Mouse (Mus musculus) testis, adult 2 months (tissue): ENCODE results near the gene Fhit. TPM values are rescaled to one million over a fixed set of nuclear protein-coding genes. Genes with fewer than 3 reads are reported as not detected.
A peak's percentile ranks its signal among the peaks of the same experiment; 100 is the strongest.

Experiments used
- H3K27ac ChIP-seq: fragments of 200-500 bp; 2 replicates; pipeline ENCODE4 v1.5.1; 2012; ENCODE audit warnings: low read depth, low read length; ENCODE audit not compliant: control insufficient read depth, insufficient read depth
- H3K27me3 ChIP-seq: fragments of 200-500 bp; 2 replicates; pipeline ENCODE4 v1.6.1; 2012; ENCODE audit warnings: mild to moderate bottlenecking, low read length, moderate library complexity; ENCODE audit not compliant: control insufficient read depth, insufficient read depth
- H3K36me3 ChIP-seq: fragments of 200-500 bp; 2 replicates; pipeline ENCODE4 v1.6.1; 2012; ENCODE audit warnings: mild to moderate bottlenecking, low read length; ENCODE audit not compliant: control insufficient read depth, insufficient read depth
- H3K4me1 ChIP-seq: fragments of 200-500 bp; 2 replicates; pipeline ENCODE4 v1.6.1; 2012; ENCODE audit warnings: low read length; ENCODE audit not compliant: control insufficient read depth, insufficient read depth
- H3K4me3 ChIP-seq: fragments of 200-500 bp; 2 replicates; pipeline ENCODE4 v1.5.1; 2012; ENCODE audit warnings: low read depth, mild to moderate bottlenecking, low read length, moderate library complexity, mixed read lengths; ENCODE audit not compliant: control insufficient read depth
- CTCF ChIP-seq: fragments of 200-500 bp; IDR thresholded peaks from 2 replicates; pipeline ENCODE4 v1.5.1; 2012; ENCODE audit warnings: low read depth, mild to moderate bottlenecking, inconsistent platforms, low read length, moderate library complexity; ENCODE audit not compliant: control insufficient read depth, insufficient read depth, insufficient replicate concordance
- POLR2A ChIP-seq: fragments of 200-500 bp; IDR thresholded peaks from 2 replicates; pipeline ENCODE4 v1.6.1; 2012; ENCODE audit warnings: low read depth, mild to moderate bottlenecking, inconsistent platforms, low read length, moderate library complexity; ENCODE audit not compliant: control insufficient read depth
- polyA plus RNA-seq: library from polyadenylated mRNA; depleted of rRNA; stranded (reverse); fragments of >200 nt; gene quantifications from 2 replicates; pipeline ENCODE4 v1.2.3, GENCODE M21; 2012

Fhit gene
- polyA plus RNA-seq, 1 experiment, result 2.0 TPM

GRCm38 (mm10) chr14:10509252-10509651, 652.6 kb downstream of the Fhit start:
- no peaks in the 10 kb centered on the region for H3K4me1 ChIP-seq
- no peaks in the 10 kb centered on the region for H3K27me3 ChIP-seq
- H3K4me3 ChIP-seq, result no peak overlapping the region
- no peak for TF ChIP-seq CTCF
- TF ChIP-seq POLR2A, result no peak
- H3K36me3 ChIP-seq, result no peaks in the 10 kb centered on the region
- H3K27ac ChIP-seq, result no peak overlapping the region

GRCm38 (mm10) chr14:10507560-10507959, 654.3 kb downstream of the Fhit start:
- Histone ChIP-seq H3K4me1 (no peaks in the 10 kb centered on the region), H3K27me3 (no peaks in the 10 kb centered on the region), H3K27ac (no peak overlapping the region), H3K4me3 (no peak overlapping the region), H3K36me3 (no peaks in the 10 kb centered on the region)
- no peak for TF ChIP-seq CTCF
- no peak for TF ChIP-seq POLR2A

- H3K36me3 ChIP-seq, result no peaks in the 10 kb centered on the region
- no peak overlapping the region for H3K27ac ChIP-seq
- H3K4me1 ChIP-seq, result no peaks in the 10 kb centered on the region
- H3K27me3 ChIP-seq, result no peaks in the 10 kb centered on the region
- no peak overlapping the region for H3K4me3 ChIP-seq
- TF ChIP-seq POLR2A (no peak), CTCF (no peak)
Observed at GRCm38 (mm10) chr14:10485798-10486197, 676.0 kb downstream of the Fhit start.

GRCm38 (mm10) chr14:10482851-10483613, 678.8 kb downstream of the Fhit start:
- Histone ChIP-seq H3K27me3 (no peaks in the 10 kb centered on the region), H3K27ac (no peak overlapping the region), H3K36me3 (no peaks in the 10 kb centered on the region), H3K4me3 (no peak overlapping the region), H3K4me1 (no peaks in the 10 kb centered on the region)
- TF ChIP-seq CTCF (no peak), POLR2A (no peak)

GRCm38 (mm10) chr14:10481370-10481769, 680.5 kb downstream of the Fhit start:
- no peaks in the 10 kb centered on the region for H3K4me1 ChIP-seq
- H3K36me3 ChIP-seq, result no peaks in the 10 kb centered on the region
- no peak overlapping the region for H3K27ac ChIP-seq
- TF ChIP-seq POLR2A (no peak), CTCF (no peak)
- no peak overlapping the region for H3K4me3 ChIP-seq
- H3K27me3 ChIP-seq, result no peaks in the 10 kb centered on the region

- TF ChIP-seq POLR2A (no peak), CTCF (no peak)
Observed at GRCm38 (mm10) chr14:10480681-10481080, 681.2 kb downstream of the Fhit start.

GRCm38 (mm10) chr14:10453001-10453861, 708.6 kb downstream of the Fhit start:
- TF ChIP-seq POLR2A, result no peak
- no peak for TF ChIP-seq CTCF
- Histone ChIP-seq H3K27ac (no peak overlapping the region), H3K36me3 (no peaks in the 10 kb centered on the region), H3K4me3 (peak overlapping the region; percentile 13), H3K4me1 (peaks cover 4% of the 10 kb centered on the region), H3K27me3 (no peaks in the 10 kb centered on the region)

More at GRCm38 (mm10) chr14:10480681-10481080, 681.2 kb downstream of the Fhit start:
- no peak overlapping the region for H3K27ac ChIP-seq
- H3K4me3 ChIP-seq, result no peak overlapping the region
- no peaks in the 10 kb centered on the region for H3K36me3 ChIP-seq
- H3K27me3 ChIP-seq, result no peaks in the 10 kb centered on the region
- H3K4me1 ChIP-seq, result no peaks in the 10 kb centered on the region
